Mouse (Mus musculus): ENCODE results near the gene Sesn2. TPM values are rescaled to one million over a fixed set of nuclear protein-coding genes. Genes with fewer than 3 reads are reported as not detected.
"Not testable (repeated sequence)": the region's sequence is repeated elsewhere in the genome, so short reads cannot be mapped to it uniquely, and the experiment has no call there.

The Sesn2 gene
- total RNA-seq (2021), result 1 to 10 TPM; 2.1 to 2.7 TPM
- long read RNA-seq, experiment 1, result 0 reads
- long read RNA-seq, experiment 2, partial matches to known transcripts, result 0 of 1 reads
- long read RNA-seq, experiment 2, other reads (novel, unspliced or antisense), result 1 of 1 reads

DNA sequence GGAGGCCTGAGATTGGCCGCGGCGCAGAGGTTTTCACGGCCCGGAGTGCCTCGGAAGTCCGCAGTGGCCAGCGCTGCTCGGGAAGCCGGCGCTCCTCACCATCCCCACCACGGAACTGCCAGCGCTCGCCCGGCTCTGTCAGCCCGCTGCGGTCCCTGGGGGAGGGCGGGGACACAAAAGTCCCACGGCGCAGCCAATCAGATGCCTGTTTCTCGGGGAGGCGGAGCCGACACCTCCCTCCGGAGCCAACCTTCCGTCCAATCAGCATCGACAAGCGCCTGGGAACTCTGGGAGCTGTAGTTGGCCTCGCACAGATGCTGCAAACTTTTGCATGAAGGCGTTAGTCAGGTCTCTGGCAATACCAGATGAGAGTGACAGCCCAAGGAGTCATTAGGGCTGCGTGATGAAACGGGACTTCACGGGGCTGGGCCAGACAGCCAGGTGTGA, at the start of gene Sesn2:
TSS of gene Sesn2 (minus strand) at position 150 of the 447 bp plus-strand sequence.
- intact Hi-C loops (cut with DNase I), result loop anchor here (5.0 to 10.0 kb wide), 2 partner anchors 88 to 216 kb away; partner anchors contain the start of gene Phactr4
- DNase-seq, result peak; percentile 96 to 97

GRCm38 (mm10) chr4:132555550-132555949, 45.2 kb upstream of the Sesn2 start:
- DNase-seq; intact Hi-C loops (cut with DNase I): not testable (repeated sequence)

- intact Hi-C loops (cut with DNase I), result no loop called here
Measured at GRCm38 (mm10) chr4:132554653-132555052, 44.4 kb upstream of the Sesn2 start.

DNA sequence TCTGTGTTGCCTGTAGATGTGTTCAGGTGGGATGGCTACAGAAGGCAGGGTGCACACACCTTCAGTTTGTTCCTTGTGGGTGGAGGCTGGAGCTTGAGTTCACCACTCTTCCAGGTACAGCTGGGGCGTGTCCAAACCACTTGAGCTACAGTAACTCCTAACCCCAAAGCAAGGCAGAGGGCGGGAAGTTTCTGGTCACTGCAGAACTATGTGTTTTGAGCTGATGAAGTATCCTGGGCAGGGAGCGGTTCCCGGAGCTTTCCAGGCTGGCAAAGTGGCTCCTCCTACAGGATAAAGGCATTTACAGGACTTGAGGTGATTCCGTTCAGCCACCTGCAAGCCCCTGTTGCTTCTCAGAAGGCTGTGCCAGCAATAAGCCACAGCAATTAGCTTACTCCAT, 43.9 kb upstream of the Sesn2 start:
- intact Hi-C loops (cut with DNase I), result no loop called here
- no peak for DNase-seq

More at GRCm38 (mm10) chr4:132554653-132555052, 44.4 kb upstream of the Sesn2 start:
- DNase-seq, result no peak

GRCm38 (mm10) chr4:132545851-132546250, 35.5 kb upstream of the Sesn2 start:
- DNase-seq, result peak in 1 of 2 experiments; percentile 41
- intact Hi-C loops (cut with DNase I), result loop anchor here (2.0 kb wide), 2 partner anchors 91 to 131 kb away; no protein-coding TSS in a partner anchor

GRCm38 (mm10) chr4:132542724-132543123, 32.4 kb upstream of the Sesn2 start:
- no peak for DNase-seq
- intact Hi-C loops (cut with DNase I), result no loop called here

DNA sequence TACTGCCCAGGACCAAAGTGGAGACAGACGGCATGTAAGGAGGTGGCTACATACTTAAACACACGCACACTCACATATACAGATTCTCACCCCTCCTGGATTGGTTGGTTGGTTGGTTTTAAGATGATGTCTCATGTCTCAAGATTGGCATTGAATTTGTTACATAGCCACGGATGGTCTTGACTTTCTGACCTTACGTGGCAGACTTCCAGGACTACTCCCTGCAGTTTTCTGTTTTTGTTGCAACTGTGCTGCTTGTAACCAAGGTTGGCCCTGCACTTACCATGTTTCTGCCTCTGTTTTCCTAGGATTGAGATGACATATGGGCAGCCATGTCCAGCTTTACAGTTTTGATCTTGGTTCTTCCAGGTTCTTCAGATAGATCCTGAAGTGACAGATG, 31.1 kb upstream of the Sesn2 start:
- intact Hi-C loops (cut with DNase I), result no loop called here
- DNase-seq, result no peak

GRCm38 (mm10) chr4:132539481-132539880, 29.2 kb upstream of the Sesn2 start:
- DNase-seq, result no peak
- intact Hi-C loops (cut with DNase I), result no loop called here

- DNase-seq, result peak; percentile 92 to 93
- intact Hi-C loops (cut with DNase I), result no loop called here
Measured at GRCm38 (mm10) chr4:132535406-132536121, 25.3 kb upstream of the Sesn2 start, which contains the start of gene Dnajc8. TSS of gene Dnajc8 (plus strand) at chr4:132535550.

- peak; percentile 75 to 85 for DNase-seq
- intact Hi-C loops (cut with DNase I), result no loop called here
Measured at GRCm38 (mm10) chr4:132532981-132533916, 22.9 kb upstream of the Sesn2 start, which contains the start of gene Atpif1. TSS of gene Atpif1 (minus strand) at chr4:132533659.

- DNase-seq, result no peak
- intact Hi-C loops (cut with DNase I), result no loop called here
Measured at GRCm38 (mm10) chr4:132532496-132532895, 22.2 kb upstream of the Sesn2 start.

DNA sequence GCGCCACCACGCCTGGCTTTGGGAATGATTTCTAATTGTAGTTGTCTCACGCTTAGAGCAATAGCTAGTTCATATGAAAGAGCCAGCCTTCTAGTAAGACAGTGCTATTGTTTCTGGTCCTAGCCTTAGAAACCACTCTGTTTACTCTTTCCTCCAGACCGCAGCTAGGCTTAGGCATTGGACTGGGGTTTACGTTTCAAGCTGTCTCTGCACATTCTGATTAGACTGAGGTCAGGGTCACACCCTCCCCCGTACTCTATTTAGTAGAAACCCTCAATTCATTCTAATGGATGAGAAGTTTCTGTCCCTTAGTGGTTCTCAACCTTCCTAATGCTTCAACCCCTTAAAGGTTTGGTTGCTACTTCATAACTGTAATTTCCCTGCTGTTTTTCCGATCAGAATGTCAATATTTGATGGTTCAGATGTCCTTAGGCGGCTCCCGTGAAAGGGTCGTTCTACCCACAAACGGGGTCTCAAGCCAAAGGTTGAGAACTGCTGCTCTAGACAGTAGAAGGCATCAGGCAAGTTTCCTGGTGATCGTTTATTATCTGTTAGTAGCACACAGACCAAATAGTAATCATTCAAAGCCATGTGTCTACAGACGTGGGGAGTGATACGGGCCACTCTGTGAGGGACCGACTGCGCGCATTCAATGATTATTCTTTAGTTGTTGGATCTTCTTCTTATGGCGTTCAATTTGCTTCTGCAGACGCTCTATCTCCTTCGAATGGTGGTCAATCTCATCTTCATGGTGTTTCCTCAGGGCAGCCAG, 19.9 kb upstream of the Sesn2 start:
- DNase-seq, result no peak
- intact Hi-C loops (cut with DNase I), result no loop called here

DNA sequence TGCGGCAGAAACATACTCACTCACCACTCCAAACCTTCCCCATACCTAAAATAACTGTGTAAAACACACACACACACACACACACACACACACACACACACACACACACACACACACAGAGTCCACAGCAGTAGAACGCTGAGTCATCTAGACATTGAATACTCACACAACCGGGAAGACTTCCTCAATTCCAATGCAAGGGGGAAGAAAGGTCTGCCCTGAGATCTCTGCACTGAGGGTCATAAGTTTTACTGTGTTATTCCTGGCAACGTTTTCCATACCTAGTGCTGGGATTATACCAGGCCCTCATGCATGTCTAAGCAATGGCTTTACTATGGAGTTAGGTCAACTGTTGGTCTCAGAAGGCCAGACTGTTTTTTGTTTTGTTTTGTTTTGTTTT, 19.0 kb upstream of the Sesn2 start:
- no peak for DNase-seq
- intact Hi-C loops (cut with DNase I), result no loop called here

GRCm38 (mm10) chr4:132527917-132528522, 17.7 kb upstream of the Sesn2 start:
- intact Hi-C loops (cut with DNase I), result no loop called here
- no peak for DNase-seq

- DNase-seq, result no peak
- intact Hi-C loops (cut with DNase I), result no loop called here
Measured at GRCm38 (mm10) chr4:132526678-132527077, 16.4 kb upstream of the Sesn2 start.

- DNase-seq, result no peak
Measured at GRCm38 (mm10) chr4:132524808-132525207, 14.5 kb upstream of the Sesn2 start.

GRCm38 (mm10) chr4:132524321-132524741, 14.0 kb upstream of the Sesn2 start:
- intact Hi-C loops (cut with DNase I), result no loop called here
- no peak for DNase-seq

More at GRCm38 (mm10) chr4:132524808-132525207, 14.5 kb upstream of the Sesn2 start:
- intact Hi-C loops (cut with DNase I), result no loop called here

DNA sequence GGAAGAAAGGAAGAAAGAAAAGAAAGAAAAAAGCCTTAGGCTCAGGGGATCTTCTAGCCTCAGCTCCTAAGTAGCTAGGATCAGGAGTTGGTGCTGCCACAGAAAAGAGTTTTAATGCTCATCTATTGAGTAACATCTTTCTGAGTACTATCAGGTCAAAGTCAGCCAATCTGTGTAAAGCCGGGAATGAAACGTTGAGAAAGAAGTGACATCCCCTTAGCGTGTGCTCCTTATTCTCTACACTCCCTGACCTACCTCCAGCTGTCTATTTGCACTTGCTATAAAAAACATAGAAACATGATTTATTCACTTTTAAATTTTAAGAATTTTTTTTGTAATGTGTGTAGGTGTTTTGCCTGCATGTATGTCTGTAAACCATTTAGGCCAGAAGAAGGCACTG, 8.9 kb upstream of the Sesn2 start:
- no peak for DNase-seq
- intact Hi-C loops (cut with DNase I), result loop anchor here (10.0 kb wide), 1 partner anchor 224 kb away; no protein-coding TSS in a partner anchor

DNA sequence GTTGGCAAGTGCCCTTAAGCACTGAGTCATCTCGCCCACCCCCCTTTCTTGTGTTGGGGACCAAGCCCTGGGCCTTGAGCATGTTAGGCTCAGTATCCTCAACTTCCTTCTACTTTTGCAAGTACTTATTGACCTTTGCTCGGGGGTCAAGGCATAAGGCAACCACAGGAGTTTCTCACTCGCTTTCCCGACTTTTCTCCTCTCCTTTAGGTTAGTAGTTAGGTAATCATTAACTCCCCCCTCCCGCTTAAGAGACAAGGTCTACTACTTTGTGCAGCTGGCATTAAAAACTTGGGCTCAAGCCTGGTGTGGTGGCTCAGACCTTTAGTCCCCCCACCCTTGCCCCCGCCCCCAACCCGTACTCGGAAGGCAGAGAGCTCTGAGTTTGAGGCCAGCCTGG, 7.8 kb upstream of the Sesn2 start:
- intact Hi-C loops (cut with DNase I), result loop anchor here (10.0 kb wide), 1 partner anchor 223 kb away; no protein-coding TSS in a partner anchor
- no peak for DNase-seq

Data from gastrocnemius, postnatal 36 days (tissue).